Mouse (Mus musculus) v-Abl transformed pro-B cells (cell line): ENCODE results near the gene Tubal3.

Experiments used
- in situ Hi-C, 2 experiments: fragments of 400-800 bp; cut with MboI; formaldehyde crosslinking; loops; one replicate each; pipeline ENCODE4 v1.15.1; 2025; ENCODE audit not compliant: unreplicated experiment in 2 of 2

Tubal3 gene

GRCm38 (mm10) chr13:3913504-3913903 lies 4.6 kb upstream of the Tubal3 start:
- in situ Hi-C loops = no loop called here

- in situ Hi-C loops = no loop called here
Observed at GRCm38 (mm10) chr13:3924483-3924882, 6.4 kb downstream of the Tubal3 start.

GRCm38 (mm10) chr13:3925632-3926031 lies 7.6 kb downstream of the Tubal3 start:
- in situ Hi-C loops = no loop called here

- in situ Hi-C loops = no loop called here
Observed at GRCm38 (mm10) chr13:3926046-3926445, 8.0 kb downstream of the Tubal3 start.

- in situ Hi-C loops = no loop called here
Observed at GRCm38 (mm10) chr13:3944699-3945098, 26.6 kb downstream of the Tubal3 start.

DNA sequence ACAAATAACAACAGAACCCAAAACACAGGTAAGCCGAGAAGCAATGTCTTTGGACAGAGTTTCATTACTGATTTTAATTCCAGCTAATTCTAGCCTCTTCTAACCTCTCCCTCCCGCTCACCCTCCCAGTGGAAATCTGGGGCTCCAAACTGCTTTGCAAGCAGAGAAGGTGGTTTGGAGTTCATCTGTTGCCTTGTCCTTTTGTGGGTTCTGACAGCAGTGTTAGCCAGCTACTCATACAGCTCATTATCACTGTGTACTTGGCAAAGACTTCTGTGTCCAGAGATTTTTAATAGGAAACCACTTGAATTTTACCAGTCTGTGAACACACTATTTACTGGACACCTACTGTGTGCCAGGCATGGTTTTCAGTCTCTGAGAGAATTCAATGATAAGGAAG lies 27.2 kb downstream of the Tubal3 start, which contains the start of gene Ucn3:
Ucn3 (minus strand) TSS at position 101 of the 400 bp plus-strand sequence.
- in situ Hi-C loops = no loop called here

DNA sequence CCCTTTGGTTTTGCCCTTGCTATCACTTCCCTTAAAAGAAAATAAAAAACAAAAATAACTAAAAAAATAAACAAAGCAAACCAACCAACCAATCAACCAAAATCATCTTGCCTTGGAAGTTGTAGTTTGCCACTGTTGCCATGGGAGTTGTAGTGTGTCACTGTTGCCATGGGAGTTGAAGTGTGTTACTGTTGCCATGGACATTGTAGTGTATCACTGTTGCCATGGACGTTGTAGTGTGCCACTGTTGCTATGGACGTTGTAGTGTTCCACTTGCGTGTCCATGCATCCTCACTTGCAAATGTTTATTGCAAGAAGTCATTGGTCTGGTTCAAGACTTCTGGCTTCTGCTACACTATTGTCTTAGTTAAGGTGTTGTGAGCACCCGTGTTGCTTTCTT lies 29.2 kb downstream of the Tubal3 start:
- in situ Hi-C loops = no loop called here

DNA sequence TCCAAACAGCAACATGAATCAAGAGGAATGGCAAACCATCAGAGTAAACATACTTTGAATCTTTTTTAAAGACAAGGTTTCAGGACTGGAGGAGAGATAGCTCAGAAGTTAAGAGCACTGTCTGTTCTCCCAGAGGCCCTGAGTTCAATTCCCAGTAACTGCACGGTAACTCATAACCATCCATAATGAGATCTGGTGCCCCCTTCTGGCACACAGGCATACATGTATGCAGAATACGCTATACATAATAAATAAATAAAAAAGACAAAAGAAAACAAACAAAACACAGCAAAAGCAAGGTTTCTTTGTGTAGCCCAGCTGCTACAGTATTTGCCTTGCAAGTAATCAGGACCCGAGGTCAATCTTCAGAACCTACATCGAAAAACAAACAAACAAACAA lies 31.4 kb downstream of the Tubal3 start:
- in situ Hi-C loops = no loop called here

DNA sequence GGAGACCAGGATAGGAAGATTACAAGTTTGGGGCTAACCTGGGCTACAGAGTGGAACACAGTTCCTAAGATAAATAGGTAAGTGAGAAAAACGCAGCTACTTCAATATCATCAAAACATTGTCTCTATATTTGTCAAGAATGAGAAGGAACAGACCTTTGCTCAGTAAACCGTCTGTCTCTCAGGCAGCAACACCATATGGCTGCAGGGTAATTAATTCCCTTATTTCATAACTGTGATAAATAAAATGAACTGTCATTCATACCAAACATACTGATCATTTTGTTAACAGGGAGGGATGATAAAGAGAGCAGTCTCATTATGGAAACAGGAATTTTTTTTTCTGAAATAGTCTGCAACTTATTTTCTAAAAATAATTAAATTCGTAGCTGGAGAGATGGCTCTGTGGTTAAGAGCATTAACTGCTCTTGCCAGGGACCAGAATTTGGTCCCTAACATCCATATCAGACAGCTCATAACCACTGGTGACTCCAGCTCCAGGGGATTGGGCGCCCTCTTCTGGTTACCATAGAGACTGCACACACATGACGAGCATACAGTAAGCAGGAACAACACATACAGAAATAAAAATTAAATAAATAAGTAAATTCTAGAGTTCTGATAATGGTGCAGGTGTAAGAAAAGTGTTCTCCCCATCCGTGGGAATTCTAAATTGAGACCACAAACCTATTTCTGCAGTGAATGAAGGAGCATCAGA lies 33.3 kb downstream of the Tubal3 start:
- in situ Hi-C loops = loop anchor here in 1 of 2 experiments (5.0 kb wide), 1 partner anchor 51 kb away; no protein-coding TSS in a partner anchor

DNA sequence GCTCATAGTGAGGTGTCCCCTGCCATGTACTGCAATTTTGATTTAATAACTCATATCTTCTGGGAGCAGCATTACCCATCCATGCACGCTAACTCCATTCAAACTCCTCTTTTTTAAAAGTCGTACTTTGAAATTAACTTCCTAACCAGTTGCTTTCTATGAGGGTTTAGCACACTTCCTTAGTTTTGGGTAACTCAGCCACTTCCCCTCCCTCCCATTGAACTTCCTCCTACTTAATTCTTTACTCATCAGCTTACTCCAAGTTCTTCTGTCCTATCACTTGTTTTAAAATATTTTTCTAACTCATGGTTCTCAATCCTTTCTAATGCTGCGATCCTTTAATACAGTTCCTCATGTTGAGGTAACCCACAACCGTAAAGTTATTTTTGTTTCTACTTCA lies 50.8 kb downstream of the Tubal3 start:
- in situ Hi-C loops = no loop called here
